Mouse (Mus musculus) lung, embryonic 15.5 days (tissue): ENCODE measurements at regions not wholly inside any gene's neighbourhood (a gene's known extent, or its start where the extent isn't known, plus 50 kb on each side); places are given as distances from the start of the nearest gene placed in this dataset.

Experiments used
- ATAC-seq: fragments of 200-750 bp; cut with Nextera tagmentation; 2 replicates; pipeline ENCODE4 v1.8.0; 2017; ENCODE audit warnings: moderate number of reproducible peaks, borderline replicate concordance; ENCODE audit not compliant: low FRiP score, low TSS enrichment; ENCODE audit errors: extremely low read depth
- H3K27ac ChIP-seq: fragments of 300-500 bp; sonication (generic); 2 replicates; pipeline ENCODE4 v1.5.1; 2015; ENCODE audit warnings: moderate library complexity, mild to moderate bottlenecking, inconsistent platforms
- H3K27me3 ChIP-seq: fragments of 300-500 bp; sonication (generic); 2 replicates; pipeline ENCODE4 v1.6.1; 2015; ENCODE audit warnings: inconsistent platforms
- H3K36me3 ChIP-seq: fragments of 300-500 bp; sonication (generic); 2 replicates; pipeline ENCODE4 v1.6.1; 2015; ENCODE audit warnings: inconsistent platforms
- H3K4me1 ChIP-seq: fragments of 300-500 bp; sonication (generic); 2 replicates; pipeline ENCODE4 v1.6.1; 2015; ENCODE audit warnings: inconsistent platforms
- H3K4me2 ChIP-seq: fragments of 300-500 bp; sonication (generic); 2 replicates; pipeline ENCODE4 v1.6.1; 2015; ENCODE audit warnings: inconsistent platforms, mild to moderate bottlenecking, moderate library complexity
- H3K4me3 ChIP-seq: fragments of 300-500 bp; sonication (generic); 2 replicates; pipeline ENCODE4 v1.5.1; 2015; ENCODE audit warnings: mild to moderate bottlenecking, inconsistent platforms
- H3K9ac ChIP-seq: fragments of 300-500 bp; sonication (generic); 2 replicates; pipeline ENCODE4 v1.6.1; 2015; ENCODE audit warnings: inconsistent platforms
- H3K9me3 ChIP-seq: fragments of 300-500 bp; sonication (generic); 2 replicates; pipeline ENCODE4 v1.6.1; 2016; ENCODE audit warnings: inconsistent platforms
- WGBS: fragments of 180-500 bp; shearing (Covaris S2); methylation state at CpG from one replicate; pipeline ENCODE4 v1.1.7; 2015; 5-methylcytosine and 5-hydroxymethylcytosine counted together

DNA sequence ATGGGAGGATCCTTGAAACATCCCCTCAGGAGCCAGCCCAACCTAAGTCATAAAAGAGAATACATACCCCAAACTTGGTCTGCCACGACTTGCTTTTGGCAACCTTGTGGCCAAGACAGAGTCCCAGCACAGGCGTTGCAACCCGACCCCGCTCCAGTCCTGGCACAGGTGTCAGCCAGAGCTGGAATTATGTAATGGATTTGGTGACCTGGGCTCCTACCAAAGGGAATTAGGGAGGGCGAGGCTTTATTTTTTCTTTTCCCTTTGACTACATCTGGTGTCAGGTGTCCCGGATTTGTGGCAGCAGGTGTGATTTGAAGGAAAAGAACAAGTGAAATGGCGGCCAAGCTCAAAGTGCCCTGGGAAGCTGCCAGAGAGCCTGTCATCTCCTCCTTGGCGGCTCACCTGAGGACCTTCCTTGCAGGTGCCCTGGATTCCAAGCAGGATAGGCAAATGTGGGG, 212.9 kb downstream of the Mef2c start:
- no peak for ATAC-seq
- no peak overlapping the region for H3K9ac ChIP-seq
- H3K4me2 ChIP-seq = no peak overlapping the region
- H3K4me1 ChIP-seq = peaks cover 8% of the 10 kb centered on the region; the same call in 1 of the 2 replicates
- peaks cover 98% of the 10 kb centered on the region for H3K27me3 ChIP-seq
- no peak overlapping the region for H3K27ac ChIP-seq
- no peaks in the 10 kb centered on the region for H3K36me3 ChIP-seq
- H3K4me3 ChIP-seq = no peak overlapping the region
- H3K9me3 ChIP-seq = no peaks in the 10 kb centered on the region
- WGBS = under 1% methylated on average over 8 of the region's 8 CpGs

DNA sequence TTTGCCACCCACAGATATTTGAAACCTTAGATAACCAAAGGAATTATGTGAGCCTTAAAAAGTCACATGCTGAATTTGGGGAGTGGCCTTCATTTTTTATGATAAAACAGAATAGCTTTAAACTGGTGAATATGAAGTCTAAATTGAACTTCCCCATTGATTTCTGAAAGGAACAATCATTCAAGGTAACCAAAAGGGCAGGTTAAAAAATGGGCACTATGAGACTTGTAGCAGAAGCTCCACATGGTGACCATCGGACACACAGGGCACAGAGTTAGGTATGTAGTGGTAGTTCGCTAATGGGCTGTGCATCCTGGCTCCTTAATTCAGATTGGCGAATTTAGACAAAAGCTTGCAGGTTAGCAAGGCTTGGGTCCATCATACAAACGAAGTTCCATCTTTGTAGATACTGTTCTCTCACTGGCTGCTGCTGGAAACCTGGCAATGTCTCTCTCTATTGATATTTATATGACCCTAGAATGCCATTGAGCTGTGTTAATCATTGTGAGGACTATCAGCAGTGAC, 213.9 kb downstream of the Mef2c start:
- H3K4me3 ChIP-seq = no peak overlapping the region
- H3K36me3 ChIP-seq = no peaks in the 10 kb centered on the region
- no peaks in the 10 kb centered on the region for H3K9me3 ChIP-seq
- H3K4me2 ChIP-seq = no peak overlapping the region
- H3K27ac ChIP-seq = no peak overlapping the region
- no peak overlapping the region for H3K9ac ChIP-seq
- H3K27me3 ChIP-seq = peaks cover 98% of the 10 kb centered on the region
- WGBS = 8% methylated on average over 4 of the region's 4 CpGs
- H3K4me1 ChIP-seq = peaks cover 8% of the 10 kb centered on the region; the same call in 1 of the 2 replicates
- no peak for ATAC-seq

DNA sequence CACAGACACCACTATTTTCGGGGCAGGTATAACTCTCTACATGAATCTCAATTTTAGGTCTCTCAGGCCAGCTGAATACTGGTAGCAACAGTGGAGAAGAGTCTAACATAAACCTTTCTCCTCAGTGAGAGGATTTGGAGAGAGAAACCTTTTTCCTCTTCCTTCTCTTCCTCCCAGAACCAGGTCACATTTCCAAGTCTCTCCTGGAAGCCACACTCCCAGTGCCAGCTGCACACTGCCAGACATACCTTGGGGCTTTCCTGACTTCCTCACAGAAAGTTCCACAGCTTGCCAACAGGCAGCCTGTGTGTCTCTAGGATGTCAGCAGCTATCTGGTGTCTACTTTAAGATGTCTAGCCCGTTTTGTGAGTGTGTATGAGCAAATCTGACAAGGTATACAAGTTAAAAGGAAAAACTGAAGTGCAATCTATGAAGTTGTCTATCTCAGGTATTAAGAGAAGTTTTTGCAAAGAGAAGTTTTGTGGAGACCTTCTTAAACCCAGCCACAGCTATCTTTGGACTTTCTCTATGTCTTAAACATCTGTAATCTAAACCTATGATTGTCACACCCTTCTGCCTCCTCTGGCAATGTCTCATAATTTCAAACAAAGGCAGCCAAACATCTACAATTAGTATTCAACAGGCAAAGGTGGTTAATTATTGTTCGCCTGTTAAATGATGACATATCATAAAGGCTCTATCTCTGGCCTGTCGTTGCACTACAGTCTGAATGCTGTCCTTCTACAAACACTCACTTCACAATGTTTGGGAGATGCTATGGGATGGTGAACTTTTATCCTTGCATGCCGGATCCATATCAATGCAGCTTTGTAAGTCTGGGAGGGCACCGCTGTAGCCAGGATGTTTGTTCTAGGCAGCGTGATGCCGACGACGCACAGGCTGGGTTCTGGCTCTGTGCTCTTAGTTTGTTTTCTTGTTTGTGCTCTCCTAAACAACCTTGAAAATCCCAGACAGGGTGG, 214.9 kb downstream of the Mef2c start:
- 2% methylated on average over 10 of the region's 10 CpGs for WGBS
- ATAC-seq = no peak
- H3K36me3 ChIP-seq = no peaks in the 10 kb centered on the region
- H3K9me3 ChIP-seq = no peaks in the 10 kb centered on the region
- H3K27me3 ChIP-seq = peaks cover 98% of the 10 kb centered on the region
- no peak overlapping the region for H3K9ac ChIP-seq
- H3K4me2 ChIP-seq = no peak overlapping the region
- no peak overlapping the region for H3K27ac ChIP-seq
- H3K4me1 ChIP-seq = peaks cover 8% of the 10 kb centered on the region; the same call in 1 of the 2 replicates
- no peak overlapping the region for H3K4me3 ChIP-seq

DNA sequence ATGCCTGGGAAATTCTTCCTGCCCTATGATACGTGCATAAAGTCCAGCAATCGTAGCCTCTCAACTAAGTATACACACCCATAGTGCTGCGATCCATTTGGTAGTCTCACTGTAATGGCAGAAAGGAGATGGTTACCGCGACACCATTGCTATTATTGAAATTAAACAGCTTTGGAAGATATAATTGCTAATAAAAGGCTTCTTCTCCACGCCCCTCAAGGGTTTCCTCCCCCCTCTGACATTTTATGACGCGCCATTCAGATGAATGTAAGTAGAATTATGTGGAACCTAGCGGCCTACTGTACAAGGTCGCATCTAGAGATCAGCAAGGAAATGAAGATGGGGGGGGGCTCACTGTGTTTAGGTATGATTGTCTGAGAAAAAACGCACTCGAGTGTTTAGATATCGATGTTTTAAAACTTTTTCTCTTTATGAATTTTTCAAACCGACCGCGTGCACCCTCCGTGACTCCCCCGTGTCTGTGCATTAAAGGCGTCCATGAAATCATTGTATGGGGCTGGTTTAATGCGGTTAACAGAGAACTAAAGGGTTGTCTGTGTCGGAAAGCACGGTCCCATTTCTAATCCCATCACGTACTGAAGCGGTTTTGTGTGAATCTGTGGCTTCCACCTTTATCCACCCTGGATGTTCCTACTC, 215.9 kb downstream of the Mef2c start:
- H3K4me2 ChIP-seq = no peak overlapping the region
- no peak for ATAC-seq
- no peak overlapping the region for H3K27ac ChIP-seq
- H3K9ac ChIP-seq = no peak overlapping the region
- no peak overlapping the region for H3K4me3 ChIP-seq
- peaks cover 97% of the 10 kb centered on the region for H3K27me3 ChIP-seq
- WGBS = 3% methylated on average over 24 of the region's 24 CpGs
- H3K9me3 ChIP-seq = no peaks in the 10 kb centered on the region
- no peaks in the 10 kb centered on the region for H3K36me3 ChIP-seq
- peaks cover 8% of the 10 kb centered on the region; the same call in 1 of the 2 replicates for H3K4me1 ChIP-seq

DNA sequence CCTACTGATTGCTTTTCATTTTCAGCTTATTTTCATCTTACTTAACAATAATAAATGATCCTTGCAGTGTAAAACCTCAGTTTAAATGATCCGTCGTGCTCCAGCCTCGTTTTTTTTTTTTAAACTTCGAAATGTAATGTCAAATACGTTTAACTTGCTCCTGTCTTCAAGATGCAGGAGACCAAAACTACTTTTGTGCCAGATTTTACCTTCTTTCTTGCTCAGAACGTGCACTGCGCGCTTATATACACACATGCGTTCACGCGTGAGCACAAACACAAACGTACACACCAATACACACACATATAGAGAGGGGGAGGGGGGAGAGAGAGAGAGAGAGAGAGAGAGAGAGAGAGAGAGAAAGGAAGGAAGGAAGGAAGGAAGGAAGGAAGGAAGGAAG, 216.5 kb downstream of the Mef2c start:
- Histone ChIP-seq H3K27me3 (peaks cover 97% of the 10 kb centered on the region), H3K9ac (no peak overlapping the region), H3K27ac (no peak overlapping the region), H3K4me1 (peaks cover 8% of the 10 kb centered on the region; the same call in 1 of the 2 replicates), H3K9me3 (no peaks in the 10 kb centered on the region), H3K36me3 (no peaks in the 10 kb centered on the region), H3K4me2 (no peak overlapping the region), H3K4me3 (no peak overlapping the region)
- ATAC-seq = no peak
- WGBS = under 1% methylated on average over 12 of the region's 12 CpGs

DNA sequence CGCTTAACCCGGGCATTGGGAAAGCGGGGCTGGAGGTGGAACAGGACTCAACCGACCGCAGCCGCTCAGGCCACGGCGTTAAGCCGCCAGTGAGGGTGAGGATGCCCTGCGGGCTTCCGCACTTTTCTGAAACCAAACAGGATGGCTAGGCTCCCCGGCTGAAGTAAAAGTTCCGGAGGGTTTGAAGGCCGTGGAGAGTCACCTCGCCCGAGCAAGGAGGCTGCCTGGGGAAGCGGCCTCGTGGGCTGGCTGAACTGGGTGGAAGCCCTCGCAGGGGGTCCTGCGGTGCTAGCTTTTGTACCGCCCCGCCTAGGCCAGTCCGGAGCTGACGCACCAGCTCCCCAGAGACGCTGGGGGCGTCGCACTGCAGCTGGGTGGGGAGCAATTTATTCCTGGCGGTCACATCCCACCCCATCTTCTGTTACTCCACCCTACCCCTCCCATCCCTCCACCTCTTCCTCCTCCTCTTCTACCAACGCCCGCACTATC, 217.1 kb downstream of the Mef2c start:
- Histone ChIP-seq H3K27me3 (peaks cover 97% of the 10 kb centered on the region), H3K27ac (no peak overlapping the region), H3K4me1 (peaks cover 8% of the 10 kb centered on the region; the same call in 1 of the 2 replicates), H3K4me2 (peak overlapping the region; percentile 35; the same call in 1 of the 2 replicates), H3K9ac (no peak overlapping the region), H3K4me3 (peak overlapping the region; percentile 12; the same call in 1 of the 2 replicates), H3K36me3 (no peaks in the 10 kb centered on the region), H3K9me3 (no peaks in the 10 kb centered on the region)
- ATAC-seq = no peak
- under 1% methylated on average over 30 of the region's 30 CpGs for WGBS

DNA sequence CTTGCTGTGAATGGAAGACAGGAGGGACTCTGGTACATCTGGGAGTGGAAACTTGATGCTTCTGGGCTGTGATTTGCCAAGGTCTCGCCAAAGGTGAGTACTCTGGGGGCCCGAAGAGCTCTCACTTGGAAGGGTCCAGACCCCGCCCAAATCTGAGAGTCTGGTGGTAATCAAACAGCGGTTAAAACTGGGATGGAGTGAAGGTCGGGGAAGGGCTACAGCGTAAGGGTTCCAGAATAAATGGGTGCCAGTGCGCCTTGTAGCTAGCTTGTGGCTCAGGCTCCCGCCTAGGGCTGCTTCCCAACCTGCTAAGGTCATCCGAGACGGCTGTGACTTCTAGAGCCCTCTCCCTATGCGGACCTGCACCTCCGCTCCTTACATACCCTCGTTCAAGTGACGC, 217.7 kb downstream of the Mef2c start:
- ATAC-seq = no peak
- Histone ChIP-seq H3K9ac (no peak overlapping the region), H3K9me3 (no peaks in the 10 kb centered on the region), H3K27me3 (peaks cover 97% of the 10 kb centered on the region), H3K4me2 (no peak overlapping the region), H3K4me1 (peaks cover 5% of the 10 kb centered on the region; the same call in 1 of the 2 replicates), H3K4me3 (no peak overlapping the region), H3K27ac (no peak overlapping the region), H3K36me3 (no peaks in the 10 kb centered on the region)
- 1% methylated on average over 14 of the region's 14 CpGs for WGBS

DNA sequence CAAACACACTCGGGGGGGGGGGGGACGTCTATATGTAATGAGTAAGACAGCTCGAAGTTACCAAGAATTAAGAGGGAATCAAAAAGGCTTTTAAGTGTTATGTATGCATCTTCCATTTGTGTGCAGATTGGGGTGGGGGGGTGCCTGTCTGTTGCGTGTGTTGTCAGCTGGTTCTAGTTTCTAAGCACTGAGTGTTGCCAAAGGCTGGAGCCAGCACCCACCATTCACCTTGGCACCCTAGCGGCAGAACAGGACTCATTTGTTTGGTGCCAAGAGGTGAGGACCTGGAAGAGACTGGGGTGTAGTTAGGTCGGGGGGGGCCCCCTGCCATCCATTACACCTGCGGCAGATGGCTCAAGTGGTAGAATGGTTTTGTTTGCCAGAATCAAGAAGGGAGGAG, 218.4 kb downstream of the Mef2c start:
- no peaks in the 10 kb centered on the region for H3K36me3 ChIP-seq
- ATAC-seq = no peak; the same call in 1 of the 2 replicates

DNA sequence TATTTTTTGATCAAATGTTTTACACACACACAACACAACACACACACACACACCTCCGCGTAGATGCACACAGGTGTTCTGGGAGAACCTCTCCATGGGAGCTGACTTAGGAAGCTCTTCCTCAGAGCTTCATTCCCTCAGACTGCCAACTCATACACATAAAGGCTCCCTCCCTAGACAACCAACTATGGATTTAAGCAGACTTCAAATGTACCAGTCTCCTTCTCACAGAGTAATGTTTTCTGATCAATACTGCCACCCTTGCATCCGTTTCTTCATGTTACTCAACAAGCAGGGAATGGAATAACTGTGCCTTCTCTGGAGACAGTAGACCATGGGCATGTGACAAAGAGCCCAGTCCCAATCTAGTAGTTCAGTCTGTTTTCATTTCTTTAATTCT, 219.0 kb downstream of the Mef2c start:
- H3K9me3 ChIP-seq = no peaks in the 10 kb centered on the region
- no peak overlapping the region for H3K27ac ChIP-seq
- H3K4me1 ChIP-seq = peaks cover 5% of the 10 kb centered on the region; the same call in 1 of the 2 replicates
- H3K4me3 ChIP-seq = no peak overlapping the region
- no peak overlapping the region for H3K9ac ChIP-seq
- no peaks in the 10 kb centered on the region for H3K36me3 ChIP-seq
- no peak for ATAC-seq
- WGBS = 14% methylated on average over 3 of the region's 3 CpGs
- H3K27me3 ChIP-seq = peaks cover 97% of the 10 kb centered on the region
- no peak overlapping the region for H3K4me2 ChIP-seq

More for the DNA sequence above, 218.4 kb downstream of the Mef2c start:
- no peak overlapping the region for H3K9ac ChIP-seq
- H3K9me3 ChIP-seq = no peaks in the 10 kb centered on the region
- H3K4me3 ChIP-seq = no peak overlapping the region
- H3K4me2 ChIP-seq = no peak overlapping the region
- H3K27me3 ChIP-seq = peaks cover 97% of the 10 kb centered on the region
- no peak overlapping the region for H3K27ac ChIP-seq
- peaks cover 5% of the 10 kb centered on the region; the same call in 1 of the 2 replicates for H3K4me1 ChIP-seq
- 2% methylated on average over 7 of the region's 7 CpGs for WGBS

DNA sequence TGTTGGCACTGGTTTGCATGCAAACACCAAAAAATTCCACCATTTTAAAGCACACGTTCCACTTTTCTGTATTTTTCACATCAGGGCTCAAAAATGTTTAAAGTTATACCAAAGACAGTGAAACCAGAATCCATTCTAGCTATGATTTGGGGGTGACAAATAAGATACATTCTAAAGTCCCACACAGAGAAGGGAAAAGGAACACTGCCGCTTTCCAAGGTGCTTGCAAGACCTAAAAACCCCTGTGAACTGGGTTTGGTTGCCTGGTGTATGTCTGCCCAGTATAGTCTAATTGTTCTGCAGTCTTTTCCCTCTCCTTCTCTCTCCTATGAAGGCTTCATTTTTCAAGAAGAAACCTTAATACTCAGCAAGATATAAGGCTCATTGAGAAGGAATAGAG, 219.6 kb downstream of the Mef2c start:
- no peak overlapping the region for H3K27ac ChIP-seq
- ATAC-seq = no peak
- WGBS = 16% methylated on average over 2 of the region's 2 CpGs
- no peaks in the 10 kb centered on the region for H3K36me3 ChIP-seq
- peaks cover 5% of the 10 kb centered on the region; the same call in 1 of the 2 replicates for H3K4me1 ChIP-seq
- peaks cover 97% of the 10 kb centered on the region for H3K27me3 ChIP-seq
- no peaks in the 10 kb centered on the region for H3K9me3 ChIP-seq
- H3K4me2 ChIP-seq = no peak overlapping the region
- H3K4me3 ChIP-seq = no peak overlapping the region
- H3K9ac ChIP-seq = no peak overlapping the region

DNA sequence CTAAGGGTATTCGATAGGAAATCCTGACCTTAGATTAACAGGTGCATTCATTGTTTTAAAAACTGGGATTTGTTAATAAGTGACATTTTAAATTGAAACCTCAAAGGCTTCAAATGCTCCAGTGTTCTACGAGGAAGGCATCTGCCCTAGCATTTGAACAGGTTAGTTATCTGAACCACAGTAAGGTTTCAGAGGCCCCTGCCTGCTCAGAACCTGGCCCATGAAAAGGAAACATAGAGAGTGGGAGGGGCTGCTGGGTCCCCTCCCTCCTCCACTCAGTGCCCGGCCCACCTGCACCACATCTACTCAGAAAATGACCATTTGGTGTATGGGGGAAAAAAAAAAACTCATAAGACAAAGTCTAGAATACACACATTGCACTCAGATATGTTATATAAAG, 220.4 kb downstream of the Mef2c start:
- 23% methylated on average over 3 of the region's 3 CpGs for WGBS
- no peak overlapping the region for H3K9ac ChIP-seq
- no peak overlapping the region for H3K27ac ChIP-seq
- ATAC-seq = no peak
- peaks cover 5% of the 10 kb centered on the region; the same call in 1 of the 2 replicates for H3K4me1 ChIP-seq
- no peak overlapping the region for H3K4me3 ChIP-seq
- no peaks in the 10 kb centered on the region for H3K36me3 ChIP-seq
- H3K4me2 ChIP-seq = no peak overlapping the region
- peaks cover 96% of the 10 kb centered on the region for H3K27me3 ChIP-seq
- H3K9me3 ChIP-seq = no peaks in the 10 kb centered on the region
